Mouse (Mus musculus) C2C12 (cell line): ENCODE data around the gene Mfsd6.

ENCODE experiments used
- CEBPB ChIP-seq: IDR thresholded peaks from one replicate; pipeline ENCODE4 v1.6.1; 2011; ENCODE audit warnings: low read depth, mild to moderate bottlenecking, control low read depth, moderate library complexity
- CTCF ChIP-seq: IDR thresholded peaks from one replicate; pipeline ENCODE4 v1.5.1; 2011; ENCODE audit not compliant: control insufficient read depth, insufficient read depth, insufficient read length
- USF1 ChIP-seq: IDR thresholded peaks from one replicate; pipeline ENCODE4 v1.6.1; 2011; ENCODE audit warnings: low read depth, mild to moderate bottlenecking, control low read depth, moderate library complexity

GRCm38 (mm10) chr1:52727056-52727900 is at the start of gene Mfsd6:
- TF ChIP-seq CEBPB, result no peak
- no peak for TF ChIP-seq CTCF
- no peak for TF ChIP-seq USF1
